Mouse (Mus musculus) right cerebral cortex, postnatal 4 days (tissue): Measurements from ENCODE around the gene Selplg.
"Not testable (repeated sequence)": the region's sequence is repeated elsewhere in the genome, so short reads cannot be mapped to it uniquely, and the experiment has no call there.

Experiments
- DNase-seq: peaks from one replicate; pipeline ENCODE4 v3.0.0-alpha.2; 2022

Selplg gene

DNA sequence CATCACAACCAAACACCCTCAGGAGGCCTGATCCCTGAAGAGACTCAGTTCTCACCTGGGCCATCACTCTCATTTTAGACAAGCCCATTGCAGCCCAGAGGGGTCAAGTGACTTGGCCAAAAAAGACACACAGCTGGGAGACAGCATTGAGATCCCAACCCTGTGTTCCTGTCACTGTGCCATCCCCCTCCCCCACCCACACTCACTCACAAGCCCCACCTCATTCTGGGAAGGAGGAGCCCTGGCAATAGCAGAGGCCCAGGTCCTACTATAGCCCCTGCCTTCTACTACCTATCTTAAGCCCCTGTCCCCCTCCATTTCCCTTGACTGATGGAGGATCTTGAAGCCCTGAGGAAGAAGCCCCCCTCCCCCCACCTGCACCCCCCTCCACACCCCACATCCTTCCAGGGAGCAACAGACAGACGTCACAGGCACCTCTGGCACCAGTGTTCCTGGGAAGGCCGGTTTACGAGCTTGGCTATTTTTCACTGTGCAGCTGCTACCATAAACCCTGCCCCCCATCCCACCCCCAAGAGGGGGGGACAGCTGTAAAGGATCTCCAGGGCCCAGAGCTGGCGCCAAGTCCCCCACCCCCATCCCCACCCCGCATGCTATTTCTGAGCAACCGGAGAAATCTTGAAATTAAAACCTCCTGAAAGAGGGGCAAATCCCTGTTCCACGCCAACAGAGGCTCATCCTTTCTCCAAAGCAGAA, 43.2 kb downstream of the Selplg start:
- DNase-seq = no peak

DNA sequence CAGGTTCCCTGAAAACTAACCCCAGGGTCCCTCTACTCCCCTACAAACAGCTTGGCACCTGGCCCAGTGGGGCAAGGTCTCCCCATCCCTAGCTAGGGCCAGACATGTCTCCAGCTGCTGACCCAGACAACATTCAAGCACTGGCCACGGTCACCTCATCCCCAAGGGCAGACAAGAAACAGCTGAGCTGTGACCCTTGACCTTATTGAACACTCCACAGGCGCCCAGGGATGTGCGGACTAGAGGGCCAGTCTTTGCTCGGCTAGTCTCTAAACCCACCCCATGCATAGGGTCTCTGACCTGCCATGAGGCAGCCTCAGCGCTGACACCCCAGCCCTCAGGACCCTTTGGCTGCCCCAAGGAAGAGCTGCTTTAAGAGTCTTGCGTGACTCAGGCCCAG, 43.8 kb downstream of the Selplg start:
- no peak for DNase-seq

DNA sequence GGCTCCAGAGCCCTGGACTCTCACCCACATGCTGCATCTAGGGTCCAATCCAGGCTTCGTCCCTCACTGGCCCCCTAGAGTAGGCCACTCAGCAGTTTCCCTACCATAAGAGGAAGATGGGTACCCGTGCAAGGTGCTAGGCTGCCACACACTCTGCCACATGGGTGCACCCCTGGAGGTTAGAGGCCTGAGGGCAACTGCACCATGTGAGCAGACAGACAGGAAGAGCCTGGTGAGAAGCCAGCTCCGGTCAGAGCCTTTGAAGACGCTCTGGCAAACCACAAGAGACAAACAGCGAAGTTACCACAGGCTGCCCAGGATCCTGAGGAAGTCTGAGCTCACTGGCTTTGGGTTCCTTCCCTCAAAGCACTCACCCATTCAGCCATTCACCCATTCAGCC, 45.5 kb downstream of the Selplg start:
- no peak for DNase-seq

DNA sequence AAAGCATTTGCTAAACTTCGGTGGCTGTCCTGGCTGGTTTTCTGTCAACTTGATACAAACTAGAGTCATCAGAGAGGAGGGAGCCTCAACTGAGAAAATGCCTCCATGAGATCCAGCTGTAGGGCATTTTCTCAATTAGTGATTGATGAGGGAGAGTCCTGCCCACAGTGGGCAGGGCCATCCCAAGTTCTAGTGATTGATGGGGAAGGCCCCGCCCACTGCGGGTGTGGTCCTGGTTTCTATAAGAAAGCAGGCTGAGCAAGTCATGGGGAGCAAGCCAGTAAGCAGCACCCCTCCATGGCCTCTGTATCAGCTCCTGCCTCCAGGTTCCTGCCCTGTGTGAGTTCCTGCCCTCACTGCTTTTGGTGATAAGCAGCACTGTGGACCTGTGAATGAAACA, 48.3 kb downstream of the Selplg start:
- DNase-seq = not testable (repeated sequence)

DNA sequence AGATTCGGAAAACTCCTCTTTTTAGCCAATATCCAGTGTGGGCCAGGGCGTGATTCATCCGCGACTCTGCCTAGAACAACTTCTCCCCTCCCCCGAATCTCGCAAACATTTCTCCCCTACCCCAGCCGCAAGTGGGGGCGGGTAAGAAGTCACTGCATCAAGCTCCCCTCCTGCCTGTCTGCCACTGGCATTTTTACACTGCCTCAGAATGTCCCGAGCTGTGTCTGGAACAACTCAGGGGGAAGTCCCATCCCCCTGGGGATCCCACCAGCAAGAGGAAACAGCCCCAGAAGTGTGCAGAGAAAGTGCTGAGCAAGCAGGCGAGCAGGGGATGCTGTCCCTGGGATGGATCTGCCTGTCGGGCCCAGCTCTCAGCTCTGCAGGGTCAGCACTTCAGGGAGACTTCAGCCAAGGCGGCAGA, 48.9 kb downstream of the Selplg start:
- no peak for DNase-seq

DNA sequence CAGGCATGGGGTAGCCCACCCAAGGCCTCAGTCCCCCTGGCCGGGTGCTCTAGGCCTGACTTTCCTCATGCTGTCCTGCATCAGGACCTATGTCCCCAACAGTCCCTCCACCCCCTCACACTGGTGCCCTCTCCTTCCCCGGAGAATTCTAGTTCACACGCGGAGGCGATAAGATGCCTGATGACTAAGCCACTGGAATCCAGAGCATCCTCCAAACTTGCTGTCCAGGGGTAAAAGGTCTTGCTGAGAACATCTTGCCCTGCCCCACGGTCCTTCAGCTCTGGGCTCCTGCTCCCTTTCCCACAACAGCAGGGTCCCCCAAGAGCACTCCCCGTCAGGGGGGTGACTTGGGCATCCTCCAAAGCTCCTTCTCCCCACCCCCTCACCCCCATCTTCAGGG, 49.8 kb downstream of the Selplg start:
- DNase-seq = no peak

DNA sequence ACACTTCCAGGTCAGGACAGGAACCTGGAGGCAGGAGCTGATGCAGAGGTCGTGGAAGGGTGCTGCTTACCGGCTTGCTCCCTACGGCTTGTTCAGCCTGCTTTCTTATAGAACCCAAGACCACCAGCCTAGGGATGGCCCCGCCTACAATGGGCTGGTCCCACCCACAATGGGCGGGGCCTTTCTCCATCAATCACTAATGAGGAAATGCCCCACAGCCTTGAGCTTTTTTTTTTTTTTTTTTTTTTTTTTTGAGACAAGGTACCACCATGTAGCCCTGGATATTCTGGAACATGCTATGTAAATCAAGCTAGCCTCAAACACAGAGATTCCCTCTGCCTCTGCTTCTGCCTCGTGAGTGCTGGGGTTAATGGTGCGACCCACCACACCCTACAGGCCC, 50.6 kb downstream of the Selplg start:
- DNase-seq = no peak

DNA sequence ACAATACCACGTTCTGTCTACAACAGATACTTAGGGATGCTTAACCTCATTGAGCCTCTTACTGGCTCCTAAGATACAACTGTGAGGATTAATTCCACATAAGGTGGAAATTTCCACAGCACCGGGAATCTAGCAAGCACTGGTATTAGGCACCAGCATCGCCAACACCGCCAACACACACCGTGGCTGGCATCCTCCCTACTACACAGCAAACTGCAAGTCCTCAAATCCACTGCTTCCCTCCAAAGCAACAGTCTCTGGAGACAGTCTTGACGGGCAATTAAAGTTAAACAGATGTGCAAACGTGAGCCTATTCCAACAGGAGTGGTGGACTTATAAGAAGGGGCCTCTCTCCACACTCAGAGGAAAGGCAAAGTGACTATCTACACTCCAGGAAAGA, 51.2 kb downstream of the Selplg start:
- no peak for DNase-seq

DNA sequence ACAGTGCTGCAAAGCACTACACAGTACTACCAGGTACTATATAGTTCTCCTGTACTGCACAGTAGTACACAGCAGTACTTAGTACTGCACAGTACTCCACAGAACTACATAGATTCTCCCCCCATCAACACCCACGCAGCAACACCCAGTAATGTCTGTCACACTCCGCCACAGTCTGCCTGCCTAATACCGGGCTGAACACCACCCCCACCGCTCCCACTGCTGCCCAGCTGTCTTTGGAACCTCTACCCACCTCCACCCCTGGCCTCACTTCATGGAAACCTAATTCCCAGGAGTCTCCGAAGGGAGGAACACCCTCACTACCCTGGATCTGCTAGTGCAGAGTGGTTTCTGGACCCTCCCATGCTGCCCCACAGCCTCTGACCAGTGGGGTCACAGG, 51.7 kb downstream of the Selplg start:
- DNase-seq = no peak

DNA sequence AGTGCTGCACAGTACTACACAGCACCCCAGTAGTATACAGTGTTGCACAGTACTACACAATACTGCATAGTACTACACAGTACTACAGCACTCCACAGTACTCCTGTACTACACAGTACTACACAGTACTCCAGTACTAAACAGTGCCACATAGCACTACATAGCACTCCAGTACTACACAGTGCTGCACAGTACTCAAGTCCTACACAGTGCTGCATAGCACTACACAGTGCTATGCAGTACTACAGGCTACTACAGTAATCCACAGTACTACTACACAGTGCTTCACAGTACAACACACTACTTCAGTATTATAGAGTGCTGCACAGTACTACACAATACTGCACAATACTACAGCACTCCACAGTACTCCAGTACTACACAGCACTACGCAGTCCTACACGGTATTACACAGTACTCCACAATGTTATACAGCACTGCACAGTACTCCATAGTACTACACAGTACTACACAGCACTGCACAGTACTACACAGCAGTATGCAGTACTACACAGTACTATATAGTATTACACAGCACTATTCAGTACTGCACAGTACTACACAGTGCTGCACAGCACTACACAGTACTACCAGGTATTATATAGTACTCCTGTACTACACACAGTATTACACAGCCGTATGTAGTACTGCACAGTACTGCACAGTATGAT, 52.2 kb downstream of the Selplg start:
- DNase-seq = no peak

DNA sequence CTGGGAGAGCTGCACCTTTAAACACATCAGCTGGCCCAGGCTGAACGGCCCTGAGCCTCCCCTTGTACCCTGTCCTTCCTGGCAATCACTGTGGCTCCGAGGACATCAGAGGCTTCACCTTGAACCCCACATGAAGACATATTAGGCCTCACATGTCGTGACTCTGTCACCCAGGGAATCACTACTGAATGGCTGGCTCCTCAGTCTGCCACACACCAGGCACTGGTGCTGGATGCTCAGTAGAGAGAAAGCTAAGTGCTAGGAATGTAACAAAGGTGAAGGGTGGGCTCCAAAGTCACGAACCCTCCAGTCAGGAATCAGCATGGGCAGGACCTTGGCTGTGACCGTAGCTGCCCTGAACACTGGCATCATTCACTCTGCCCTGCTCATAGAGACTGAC, 52.9 kb downstream of the Selplg start:
- DNase-seq = no peak

DNA sequence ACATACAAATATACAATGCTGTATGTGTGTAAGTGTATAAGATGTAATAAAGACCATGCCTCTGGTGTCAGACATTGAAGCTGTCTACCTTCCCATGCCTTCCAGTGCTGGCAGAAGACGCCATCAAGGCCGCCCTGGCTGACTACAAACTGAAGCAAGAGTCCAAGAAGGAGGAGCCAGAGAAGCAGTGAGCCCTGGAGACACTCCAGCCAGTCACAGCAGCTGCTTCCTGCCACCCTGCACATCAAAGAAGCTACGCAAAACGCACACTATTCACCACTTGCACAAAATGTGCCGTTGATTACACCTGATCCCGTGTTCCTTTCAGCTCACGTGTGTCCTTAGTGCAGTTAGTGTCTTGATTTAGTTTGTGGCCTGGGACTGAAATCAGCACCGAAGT, 54.7 kb downstream of the Selplg start:
- DNase-seq = not testable (repeated sequence)

DNA sequence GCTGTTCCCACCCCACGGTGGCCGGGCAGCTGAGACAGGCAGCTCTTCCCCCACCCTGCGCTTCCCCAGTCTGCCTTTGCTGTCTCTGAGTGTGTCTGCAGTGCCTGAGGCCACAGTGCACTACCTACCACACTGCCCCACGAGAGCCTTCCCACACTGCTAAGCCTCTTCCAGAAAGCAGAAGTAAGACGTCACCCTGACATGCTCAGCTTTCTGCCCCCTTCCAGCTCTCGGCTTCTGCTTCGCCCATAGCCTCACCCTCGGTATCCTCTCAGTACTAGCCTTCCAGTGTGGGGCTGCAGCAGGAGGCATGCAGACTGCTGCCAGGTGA, 55.6 kb downstream of the Selplg start:
- no peak for DNase-seq

DNA sequence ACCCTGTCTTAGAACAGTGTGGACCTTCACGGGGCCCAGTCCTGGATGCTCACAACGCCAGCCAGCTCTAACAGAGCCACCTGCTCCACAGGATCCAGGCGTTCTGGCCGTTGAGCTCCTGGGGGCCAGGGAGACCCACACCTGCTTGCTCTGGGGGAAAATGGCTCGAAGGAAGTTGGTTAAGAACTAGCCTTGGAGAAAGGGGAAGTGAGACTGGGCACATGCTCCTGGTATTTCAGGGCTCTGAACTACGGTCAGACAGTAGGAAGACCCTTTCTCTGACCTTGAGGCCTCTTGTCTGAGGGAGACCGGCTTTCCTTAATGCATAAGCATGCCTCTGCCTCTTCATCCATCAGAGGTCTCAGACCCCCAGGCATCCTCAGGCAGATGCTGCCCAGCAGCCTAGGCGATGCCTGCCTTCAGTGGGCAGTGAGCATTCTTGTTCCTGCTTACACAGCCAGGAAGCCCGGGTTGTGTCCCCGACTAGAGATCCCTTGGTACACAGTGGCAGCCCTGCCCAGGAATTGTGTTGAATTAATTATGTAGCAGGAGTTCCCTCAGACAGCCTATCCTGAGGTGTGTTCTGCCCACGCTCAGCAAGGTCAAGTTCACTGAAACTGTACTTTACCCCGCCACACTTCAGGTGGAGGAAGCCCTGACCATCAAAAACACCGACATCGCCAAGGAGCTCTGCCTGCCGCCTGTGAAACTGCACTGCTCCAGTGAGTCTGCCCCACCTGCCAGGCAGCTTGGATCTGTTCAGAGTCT, 56.1 kb downstream of the Selplg start:
- no peak for DNase-seq

DNA sequence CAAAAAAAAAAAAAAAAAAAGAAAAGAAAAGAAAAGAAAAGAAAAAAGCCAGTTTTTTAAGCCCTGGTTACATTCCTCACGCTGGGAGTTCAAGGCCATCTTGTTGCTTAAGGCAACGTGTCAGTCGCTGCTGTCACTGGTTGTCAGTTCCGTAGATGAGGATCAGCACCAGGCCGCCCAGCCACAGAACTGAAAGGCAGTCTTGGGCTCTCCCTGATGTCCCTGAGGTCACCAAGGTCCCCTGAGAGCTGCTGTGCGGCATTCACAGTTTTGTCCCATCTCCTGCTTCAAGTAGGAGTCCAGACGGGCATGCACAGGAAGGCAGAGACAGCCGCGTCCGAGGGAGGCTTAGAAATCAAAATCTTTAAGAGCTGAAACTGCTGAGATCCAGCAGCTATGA, 56.9 kb downstream of the Selplg start:
- DNase-seq = no peak

DNA sequence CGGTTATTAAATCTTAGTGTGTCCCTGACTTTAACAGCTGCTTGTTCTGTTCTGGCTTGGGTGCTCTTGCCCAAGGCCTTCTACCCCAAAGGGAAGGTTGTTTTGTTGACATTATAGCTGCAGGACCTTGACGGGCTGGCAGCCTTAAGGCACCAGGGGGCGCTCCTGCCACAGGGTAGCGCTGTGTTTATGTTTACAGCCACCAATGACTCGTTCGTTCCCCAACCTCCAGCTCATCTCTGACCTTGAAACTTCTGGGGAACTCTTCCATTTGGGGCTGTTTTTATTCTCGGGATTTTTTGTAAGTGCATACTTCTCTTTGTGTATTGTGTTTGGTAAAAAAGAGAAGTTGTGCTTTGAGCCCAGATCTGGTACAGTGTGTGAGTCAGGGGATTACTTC, 58.8 kb downstream of the Selplg start:
- DNase-seq = peak; percentile 87

DNA sequence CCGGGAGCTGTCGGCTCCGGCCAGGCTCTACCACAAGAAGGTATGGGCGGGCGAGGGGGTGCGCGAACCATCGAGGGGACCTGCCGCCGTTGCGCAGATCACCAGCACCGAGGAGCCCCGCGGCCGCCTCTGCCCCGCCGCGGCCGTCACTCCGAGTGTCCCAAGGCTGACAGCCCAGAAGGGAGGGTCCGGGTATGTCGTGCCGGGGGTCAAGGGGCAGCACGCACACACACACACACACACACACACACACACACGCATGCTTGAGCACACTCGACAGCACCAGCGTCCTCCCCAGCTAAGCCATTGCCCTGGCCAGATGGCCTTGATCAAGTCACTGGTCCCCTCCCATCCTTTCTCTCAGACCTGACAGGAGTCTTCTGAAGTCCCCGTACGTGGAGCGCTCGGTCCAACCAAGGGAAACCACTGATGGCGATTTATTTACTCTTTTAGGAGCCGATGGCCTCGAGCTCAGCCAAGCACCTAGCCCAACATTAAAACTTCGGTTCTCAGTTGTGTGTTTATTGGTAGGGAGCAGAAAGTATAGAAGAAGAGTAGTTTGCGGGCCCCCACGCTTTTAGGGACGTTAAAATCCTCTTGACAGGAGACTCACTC, 59.4 kb downstream of the Selplg start:
- no peak for DNase-seq

DNA sequence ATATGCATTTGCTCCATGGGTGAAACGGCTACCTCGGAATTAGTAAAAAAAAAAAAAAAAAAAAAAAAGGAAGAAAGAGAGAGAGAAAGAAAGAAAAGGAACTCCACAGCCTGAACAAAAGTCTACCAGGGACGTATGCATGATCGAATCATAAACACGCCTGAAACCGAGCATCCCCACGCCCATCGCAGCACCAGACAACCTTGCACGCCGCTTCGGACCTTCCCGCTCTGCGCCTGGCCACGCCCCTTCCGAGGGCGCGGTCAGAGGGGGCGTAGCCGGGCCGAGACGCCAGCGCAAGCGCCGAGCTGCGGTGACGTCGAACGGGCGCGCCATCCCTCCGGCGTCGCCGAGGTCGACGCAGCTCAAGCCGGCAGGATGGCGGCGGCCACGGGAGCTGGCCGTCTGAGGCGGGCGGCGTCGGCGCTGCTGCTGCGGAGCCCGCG, 60.0 kb downstream of the Selplg start, which contains the start of the genes Sart3 and Iscu:
TSS of gene Sart3 (minus strand) at position 61 of the 446 bp plus-strand sequence.
TSS of gene Iscu (plus strand) at position 299 of the 446 bp plus-strand sequence.
- DNase-seq = peak; percentile 92

DNA sequence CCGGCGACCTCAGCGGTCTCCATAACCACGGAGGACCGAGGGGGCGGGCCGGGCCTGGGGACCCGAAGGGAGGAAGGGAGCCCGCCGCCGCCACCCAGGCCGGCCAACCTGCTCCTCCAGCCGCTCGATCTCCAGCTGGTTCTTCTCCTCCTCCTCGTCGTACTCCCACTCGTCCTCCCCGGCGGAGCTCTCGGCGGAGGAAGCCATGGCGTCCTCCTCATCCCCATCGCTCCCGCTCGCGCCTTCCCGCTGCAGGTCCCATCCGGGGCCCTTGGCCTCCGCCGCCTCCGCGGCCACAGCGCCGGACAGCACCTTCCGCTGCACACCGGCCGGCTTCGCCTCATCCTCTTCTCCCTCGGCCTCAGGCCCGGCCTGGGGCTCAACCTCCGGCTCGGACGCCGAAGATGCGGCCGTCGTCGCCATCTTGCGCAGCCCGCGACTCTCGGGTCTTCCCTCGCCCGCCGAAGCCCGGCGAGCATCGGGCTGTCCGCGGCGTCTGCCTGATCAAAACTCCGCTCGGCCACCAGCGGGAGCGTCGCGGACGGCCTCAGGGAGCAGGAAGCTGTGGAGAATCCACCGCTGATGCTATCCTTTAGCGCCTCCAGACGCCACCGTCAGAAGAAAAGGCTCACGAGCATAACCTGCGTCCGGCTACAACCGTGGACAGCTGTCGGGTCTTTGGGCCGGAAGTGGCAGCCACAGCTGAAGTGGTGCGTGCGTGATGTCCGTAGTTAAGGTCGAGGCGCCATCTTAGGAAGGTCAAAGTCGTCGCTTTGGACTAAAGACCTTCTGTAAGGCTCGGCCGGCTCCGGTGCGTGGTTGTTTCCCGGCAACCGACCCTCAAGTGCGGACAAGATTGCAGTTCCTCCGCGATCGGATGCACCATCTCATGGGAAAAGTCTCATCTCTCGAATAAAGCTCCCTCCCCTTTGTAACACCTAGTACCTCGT, 61.0 kb downstream of the Selplg start:
- peak; percentile 76 for DNase-seq

DNA sequence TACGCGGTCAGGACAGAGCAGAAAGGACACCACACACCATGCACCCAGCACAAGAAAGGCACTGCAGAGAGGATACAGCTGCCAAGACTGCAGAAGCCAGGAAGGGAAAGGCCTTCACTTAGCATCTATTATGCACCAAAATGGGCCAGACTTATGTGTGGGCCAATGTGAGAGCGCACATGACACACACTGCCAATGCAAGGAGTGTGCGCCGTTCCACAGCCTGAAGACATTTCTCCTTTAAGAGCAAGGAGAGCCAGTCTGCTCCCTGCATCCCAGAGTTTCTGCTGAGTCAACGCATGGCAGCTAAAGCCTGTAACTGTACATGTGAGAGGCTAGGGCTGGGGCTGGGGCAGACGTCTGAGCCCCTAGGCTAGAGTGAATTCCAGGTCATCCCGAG, 63.6 kb downstream of the Selplg start:
- no peak for DNase-seq
